Mouse (Mus musculus) T-cell, adult 2 months (primary cell): Measurements from ENCODE around the gene Ero1l.

Experiments
- DNase-seq: peaks from one replicate; pipeline ENCODE4 v3.0.0; 2022; ENCODE audit warnings: low spot score

Ero1l gene

GRCm38 (mm10) chr14:45305852-45306251, 12.7 kb downstream of the Ero1l start:
- DNase-seq = no peak

- no peak for DNase-seq
Observed at GRCm38 (mm10) chr14:45304389-45304788, 14.2 kb downstream of the Ero1l start.

DNA sequence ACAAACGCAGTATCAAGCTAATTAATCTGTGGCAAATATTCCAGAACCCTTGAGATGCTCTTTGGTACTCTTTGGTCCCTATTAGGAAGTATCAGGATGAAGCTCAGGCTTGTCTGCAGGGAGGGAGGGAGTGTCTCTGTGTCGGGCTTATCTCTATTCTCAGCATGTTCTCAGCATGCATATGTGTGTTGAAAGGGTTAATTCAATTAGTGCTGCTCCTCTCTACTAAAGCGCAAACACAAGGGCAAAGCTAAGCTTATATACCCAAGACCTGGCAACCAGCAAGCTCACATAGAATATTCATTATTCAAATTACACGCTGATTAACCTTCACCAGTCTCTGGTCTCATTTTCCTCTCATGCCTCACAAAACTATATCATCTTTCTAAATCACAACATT, 14.6 kb downstream of the Ero1l start:
- no peak for DNase-seq

DNA sequence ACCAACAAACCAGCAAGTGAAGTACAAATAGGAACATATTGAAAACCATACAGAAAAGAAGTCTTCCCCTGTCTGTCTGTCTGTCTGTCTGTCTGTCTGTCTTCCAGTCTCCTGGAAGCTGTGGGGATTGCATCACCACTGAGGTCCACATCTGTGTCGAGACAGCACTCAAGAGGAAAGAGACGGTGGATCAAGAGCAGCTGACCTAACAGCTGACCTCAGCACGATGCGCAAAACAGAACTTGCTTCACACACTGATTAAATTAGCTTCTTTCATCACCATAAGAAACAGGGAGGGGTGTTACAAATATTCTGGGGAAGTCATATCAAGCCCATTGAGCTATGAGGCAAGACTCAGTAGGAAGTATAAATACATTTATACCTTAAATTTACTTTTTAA, 27.0 kb downstream of the Ero1l start:
- no peak for DNase-seq

DNA sequence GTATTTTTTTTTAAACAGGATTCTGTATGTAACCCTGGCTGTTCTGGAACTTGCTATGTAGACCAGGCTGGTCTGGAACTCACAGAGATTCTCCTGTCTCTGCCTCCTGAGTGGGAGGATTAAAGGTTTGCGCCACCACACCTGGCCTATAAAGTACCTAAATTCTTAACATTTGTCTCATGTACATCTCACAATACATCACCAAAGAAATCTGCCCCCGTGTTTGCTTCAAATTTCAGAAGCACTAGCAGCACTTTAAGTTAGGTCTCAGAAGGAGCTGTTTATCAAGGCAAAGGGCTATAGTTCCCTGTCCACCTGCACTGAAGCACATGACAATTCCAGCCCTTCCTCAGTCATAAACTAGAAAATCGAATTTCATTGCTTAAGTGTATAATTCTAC, 36.5 kb downstream of the Ero1l start:
- DNase-seq = no peak

- DNase-seq = no peak
Observed at GRCm38 (mm10) chr14:45275816-45276215, 42.8 kb downstream of the Ero1l start.

DNA sequence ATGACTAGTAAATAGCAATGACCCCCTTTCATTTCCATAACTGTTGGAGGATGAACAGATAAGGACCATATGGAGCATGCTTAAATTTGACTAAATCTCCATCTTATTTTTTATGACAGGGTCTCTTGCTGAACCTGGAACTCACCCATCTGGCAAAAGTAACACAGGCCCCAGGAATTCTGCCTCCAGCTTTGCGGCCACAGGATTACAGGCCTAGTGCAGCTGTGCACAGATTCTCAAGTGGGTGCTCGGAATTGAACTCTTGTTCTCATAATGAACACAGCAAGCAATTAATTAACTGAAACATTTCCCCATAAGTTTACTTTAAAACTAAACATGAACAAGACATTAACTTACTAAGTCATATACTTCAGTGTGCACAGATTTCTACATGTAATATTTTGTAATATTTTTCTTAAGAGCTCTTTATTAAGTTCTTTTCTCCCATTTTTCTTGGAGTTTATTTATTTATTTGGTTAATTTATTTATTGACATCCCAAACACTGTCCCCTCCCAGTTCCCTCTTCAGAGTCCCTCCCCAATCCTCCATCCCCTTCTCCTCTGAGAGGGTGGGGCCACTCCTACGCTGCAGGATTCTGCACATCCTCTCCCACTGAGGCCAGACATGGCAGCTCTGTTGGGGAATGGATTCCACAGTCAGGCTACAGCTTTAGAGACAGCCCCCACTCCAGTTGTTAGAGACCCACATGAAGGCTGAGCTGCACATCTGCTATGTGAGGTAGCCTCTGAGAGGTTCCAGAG, 54.6 kb downstream of the Ero1l start:
- no peak for DNase-seq

- no peak for DNase-seq
Observed at GRCm38 (mm10) chr14:45251548-45252076, 67.0 kb downstream of the Ero1l start.

- DNase-seq = peak; percentile 8
Observed at GRCm38 (mm10) chr14:45241613-45242012, 77.0 kb downstream of the Ero1l start.

GRCm38 (mm10) chr14:45239042-45239441, 79.5 kb downstream of the Ero1l start:
- no peak for DNase-seq
